Mouse (Mus musculus): ENCODE measurements around the gene Fau. TPM values are rescaled to one million over a fixed set of nuclear protein-coding genes. Genes with fewer than 3 reads are reported as not detected.

The Fau gene
- total RNA-seq, 2 experiments from 2014 or later, result 1,067 to 1,157 TPM

- DNase-seq (ENCODE audit: low spot score in 2 of 2), result no peak
Observed at GRCm38 (mm10) chr19:6069851-6070250, 12.2 kb downstream of the Fau start.

GRCm38 (mm10) chr19:6070571-6071250, 13.1 kb downstream of the Fau start:
- no peak for DNase-seq (ENCODE audit: low spot score in 2 of 2)

- DNase-seq (ENCODE audit: low spot score in 2 of 2), result no peak
Observed at GRCm38 (mm10) chr19:6071261-6071660, 13.6 kb downstream of the Fau start.

- peak in 1 of 2 experiments; percentile 9 for DNase-seq (ENCODE audit: low spot score in 2 of 2)
Observed at GRCm38 (mm10) chr19:6073889-6074288, 16.2 kb downstream of the Fau start.

GRCm38 (mm10) chr19:6076564-6077393, 19.1 kb downstream of the Fau start, which contains the start of gene Vps51:
Gene Vps51, minus strand, starts transcription at chr19:6077231.
- peak; percentile 74 to 78 for DNase-seq (ENCODE audit: low spot score in 2 of 2)

- no peak for DNase-seq (ENCODE audit: low spot score in 2 of 2)
Observed at GRCm38 (mm10) chr19:6079983-6080480, 22.4 kb downstream of the Fau start, which contains the start of gene Tmem262. Gene Tmem262, plus strand, starts transcription at chr19:6080033.

GRCm38 (mm10) chr19:6082156-6082555, 24.5 kb downstream of the Fau start, which contains the start of gene Gm28374:
Gene Gm28374, minus strand, starts transcription at chr19:6082256.
- no peak for DNase-seq (ENCODE audit: low spot score in 2 of 2)

GRCm38 (mm10) chr19:6084478-6085248, 27.0 kb downstream of the Fau start, which contains the start of the genes Zfpl1 and Cdca5:
Gene Zfpl1, minus strand, starts transcription at chr19:6084956.
Gene Cdca5, plus strand, starts transcription at chr19:6084983.
- DNase-seq (ENCODE audit: low spot score in 2 of 2), result peak; percentile 91 to 95

GRCm38 (mm10) chr19:6085417-6085879, 27.8 kb downstream of the Fau start:
- DNase-seq (ENCODE audit: low spot score in 2 of 2), result peak in 1 of 2 experiments; percentile 22

GRCm38 (mm10) chr19:6088841-6089240, 31.2 kb downstream of the Fau start:
- DNase-seq (ENCODE audit: low spot score in 2 of 2), result no peak

GRCm38 (mm10) chr19:6094119-6094518, 36.5 kb downstream of the Fau start, which contains the start of gene AC131692.1:
Gene AC131692.1, plus strand, starts transcription at chr19:6094419.
- no peak for DNase-seq (ENCODE audit: low spot score in 2 of 2)

GRCm38 (mm10) chr19:6097847-6098246, 40.2 kb downstream of the Fau start:
- no peak for DNase-seq (ENCODE audit: low spot score in 2 of 2)

GRCm38 (mm10) chr19:6101186-6101585, 43.5 kb downstream of the Fau start:
- no peak for DNase-seq (ENCODE audit: low spot score in 2 of 2)

- DNase-seq (ENCODE audit: low spot score in 2 of 2), result no peak
Observed at GRCm38 (mm10) chr19:6102169-6102853, 44.7 kb downstream of the Fau start.

- DNase-seq (ENCODE audit: low spot score in 2 of 2), result no peak
Observed at GRCm38 (mm10) chr19:6104476-6104875, 46.8 kb downstream of the Fau start.

- DNase-seq (ENCODE audit: low spot score in 2 of 2), result no peak
Observed at GRCm38 (mm10) chr19:6105586-6105985, 47.9 kb downstream of the Fau start, which contains the start of gene Naaladl1. Gene Naaladl1, plus strand, starts transcription at chr19:6105782.
